Comparison of ENCODE assay signal across 9 mouse cellular contexts in the genomic region with DNA sequence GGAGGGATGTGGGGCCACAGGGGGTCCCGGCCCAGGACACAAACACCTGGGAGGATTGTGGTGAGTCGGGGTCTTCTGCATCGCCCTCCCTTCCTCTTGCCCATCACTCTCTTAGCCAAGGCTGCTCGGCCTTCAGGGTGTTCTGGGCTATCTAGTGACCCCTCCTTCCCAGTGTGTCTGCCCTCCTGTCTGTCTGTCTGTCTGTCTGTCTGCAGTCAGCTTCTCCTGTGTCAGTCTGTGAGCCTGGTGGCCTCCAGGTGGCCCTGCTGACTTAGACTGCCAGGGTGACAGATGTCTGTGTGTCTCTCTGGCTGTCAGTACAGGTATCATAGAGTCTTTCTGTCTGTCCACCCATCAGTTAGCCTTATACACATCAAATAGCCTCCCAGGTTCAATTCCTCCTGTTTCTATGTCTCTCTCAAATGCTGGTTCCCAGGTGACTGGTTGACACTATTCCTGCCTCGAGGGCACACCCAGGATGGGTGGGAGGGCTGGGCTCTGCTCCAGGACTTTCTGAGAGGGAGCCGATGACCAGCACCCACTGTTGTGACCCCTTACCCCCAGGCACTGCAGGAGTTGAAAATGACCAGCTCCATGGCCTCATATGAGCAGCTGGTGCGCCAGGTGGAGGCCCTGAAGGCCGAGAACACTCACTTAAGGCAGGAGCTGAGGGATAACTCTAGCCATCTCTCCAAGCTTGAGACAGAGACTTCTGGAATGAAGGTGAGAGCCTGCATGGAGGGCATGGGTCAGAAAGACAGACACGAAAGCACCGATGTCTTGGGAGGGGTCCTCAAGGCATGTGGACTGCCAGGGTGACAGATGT. TPM values are rescaled to one million over a fixed set of nuclear protein-coding genes. Genes with fewer than 3 reads are reported as not detected.
DNase-seq lines count a peak whose midpoint lies in the region; ATAC-seq lines count a peak whose summit lies in the region.
"Had no signal": no experiment of that assay in that cellular context is flagged by ENCODE, and none has a peak within 500 bp of the region (broad histone marks: within the 10 kb centered on the region; RNA-seq: fewer than 3 reads in every experiment).

No protein-coding gene starts in this region.

- H3K4me2 ChIP-seq in heart, embryonic 14.5 days (ENCODE audit: low read length) = 0 out of 2 replicates have a peak overlapping the region, but pooled peaks have one; percentile 12
- H3K4me2 ChIP-seq in embryonic facial prominence, embryonic 12.5 days (replicated peaks) = peak overlapping the region; percentile 37
- peak overlapping the region; percentile 95 for H3K4me2 ChIP-seq in hindbrain, embryonic 14.5 days (replicated peaks)
- H3K4me2 ChIP-seq in neural tube, embryonic 12.5 days (replicated peaks) = peak overlapping the region; percentile 86

- H3K4me1 ChIP-seq in heart, embryonic 14.5 days (ENCODE audit: control insufficient read depth in 2 of 2, insufficient read depth in 2 of 2, low read length in 2 of 2) = peaks cover 5 to 11% of the 10 kb centered on the region in 2 experiments; a peak in 2 of 4 replicates
- peaks cover 21% of the 10 kb centered on the region for H3K4me1 ChIP-seq in embryonic facial prominence, embryonic 12.5 days
- H3K4me1 ChIP-seq in hindbrain, embryonic 14.5 days (replicated peaks; ENCODE audit: control insufficient read depth, insufficient read depth, low read length) = peaks cover 63% of the 10 kb centered on the region
- peaks cover 62% of the 10 kb centered on the region for H3K4me1 ChIP-seq in neural tube, embryonic 12.5 days

- H3K36me3 ChIP-seq in heart, embryonic 14.5 days (ENCODE audit: control insufficient read depth, insufficient read depth, low read length) = no peaks in the 10 kb centered on the region
- no peaks in the 10 kb centered on the region for H3K36me3 ChIP-seq in embryonic facial prominence, embryonic 12.5 days
- H3K36me3 ChIP-seq in hindbrain, embryonic 14.5 days (replicated peaks; ENCODE audit: control insufficient read depth, insufficient read depth) = peaks cover 50% of the 10 kb centered on the region
- peaks cover 38% of the 10 kb centered on the region for H3K36me3 ChIP-seq in neural tube, embryonic 12.5 days

- WGBS in heart, embryonic 14.5 days = 83% methylated on average over 10 of the region's 10 CpGs
- WGBS in embryonic facial prominence, embryonic 12.5 days = 75% methylated on average over 10 of the region's 10 CpGs
- 47% methylated on average over 10 of the region's 10 CpGs for WGBS in hindbrain, embryonic 14.5 days
- 70% methylated on average over 10 of the region's 10 CpGs for WGBS in neural tube, embryonic 12.5 days

- no peak overlapping the region for H3K9ac ChIP-seq in heart, embryonic 14.5 days (ENCODE audit: low read length)
- peak overlapping the region; percentile 40 for H3K9ac ChIP-seq in embryonic facial prominence, embryonic 12.5 days
- peak overlapping the region; percentile 96 for H3K9ac ChIP-seq in hindbrain, embryonic 14.5 days
- peak overlapping the region; percentile 95 for H3K9ac ChIP-seq in neural tube, embryonic 12.5 days

- peaks cover 96% of the 10 kb centered on the region for H3K27me3 ChIP-seq in heart, embryonic 14.5 days (ENCODE audit: control insufficient read depth, insufficient read depth, low read length)
- peaks cover 92% of the 10 kb centered on the region for H3K27me3 ChIP-seq in embryonic facial prominence, embryonic 12.5 days
- no peaks in the 10 kb centered on the region for H3K27me3 ChIP-seq in hindbrain, embryonic 14.5 days (ENCODE audit: control insufficient read depth, insufficient read depth, low read length)
- peaks cover 23% of the 10 kb centered on the region for H3K27me3 ChIP-seq in neural tube, embryonic 12.5 days (replicated peaks)

- ATAC-seq in heart, embryonic 14.5 days (ENCODE audit: insufficient number of reproducible peaks, insufficient read depth, low FRiP score, low read depth) = no peak
- no peak for ATAC-seq in embryonic facial prominence, embryonic 12.5 days (ENCODE audit: insufficient number of reproducible peaks, insufficient read depth, low FRiP score, low TSS enrichment)
- peak; percentile 5; the same call in 1 of the 2 replicates for ATAC-seq in hindbrain, embryonic 14.5 days (ENCODE audit: low FRiP score)
- no peak for ATAC-seq in neural tube, embryonic 12.5 days (ENCODE audit: low FRiP score, low read depth)
- ATAC-seq: CD4-positive, CD25-positive, alpha-beta regulatory T cell, adult 4 months had no signal

- H3K27ac ChIP-seq in heart, embryonic 14.5 days (replicated peaks in 1 of 2; ENCODE audit: control insufficient read depth in 1 of 2, insufficient read depth in 1 of 2, low read depth in 2 of 2, low read length in 2 of 2) = no peak overlapping the region
- no peak overlapping the region for H3K27ac ChIP-seq in embryonic facial prominence, embryonic 12.5 days
- peak overlapping the region; percentile 96 for H3K27ac ChIP-seq in hindbrain, embryonic 14.5 days
- H3K27ac ChIP-seq in neural tube, embryonic 12.5 days = peak overlapping the region; percentile 89

- no peak overlapping the region; a peak in 1 of 4 replicates for H3K4me3 ChIP-seq in heart, embryonic 14.5 days (ENCODE audit: control insufficient read depth in 1 of 2, insufficient read depth in 1 of 2, low read depth in 1 of 2, low read length in 2 of 2)
- H3K4me3 ChIP-seq in embryonic facial prominence, embryonic 12.5 days = peak overlapping the region; percentile 26
- H3K4me3 ChIP-seq in hindbrain, embryonic 14.5 days (replicated peaks; ENCODE audit: low read length) = peak overlapping the region; percentile 52
- H3K4me3 ChIP-seq in neural tube, embryonic 12.5 days = peak overlapping the region; percentile 67

- no peaks in the 10 kb centered on the region for H3K9me3 ChIP-seq in heart, embryonic 14.5 days (ENCODE audit: control insufficient read depth, low read length)
- H3K9me3 ChIP-seq in embryonic facial prominence, embryonic 12.5 days = no peaks in the 10 kb centered on the region
- no peaks in the 10 kb centered on the region for H3K9me3 ChIP-seq in hindbrain, embryonic 14.5 days (ENCODE audit: control insufficient read depth, low read length)
- H3K9me3 ChIP-seq in neural tube, embryonic 12.5 days = no peaks in the 10 kb centered on the region

- DNase-seq in heart, adult 18-20 months = no peak
- no peak for DNase-seq in hindbrain, embryonic 14.5 days (ENCODE audit: low spot score)
- DNase-seq in right cerebral cortex, postnatal 36 days (ENCODE audit: low spot score in 2 of 2) = no peak
- DNase-seq in kidney, adult 8-10 months = no peak
- DNase-seq in left cerebral cortex, adult 11 months (ENCODE audit: low spot score) = no peak

RNA-seq across cellular contexts. Expression of gene Apc2, which starts 5.7 kb away (rescaled TPM):
- 0.78 and 1.4 TPM in 2 replicates for polyA plus RNA-seq in heart, embryonic 14.5 days (2014; fragmentation: Nextera tagmentation; extraction: Ambion mirVana)
- total RNA-seq in heart, adult 18-20 months (2021) = 1 to 10 TPM; 2.6 to 2.8 TPM
- polyA plus RNA-seq in embryonic facial prominence, embryonic 12.5 days (2016; fragmentation: Nextera tagmentation; extraction: Ambion mirVana) = 18.3 and 21.7 TPM in 2 replicates
- polyA plus RNA-seq in hindbrain, embryonic 14.5 days (2014; fragmentation: Nextera tagmentation; extraction: Ambion mirVana) = 200 and 216 TPM in 2 replicates
- 160 and 175 TPM in 2 replicates for polyA plus RNA-seq in neural tube, embryonic 12.5 days (2016; fragmentation: Nextera tagmentation; extraction: Ambion mirVana)

RNA-seq across cellular contexts. Expression of gene Rps15, which starts 9.2 kb away (rescaled TPM):
- polyA plus RNA-seq in heart, embryonic 14.5 days (2014; fragmentation: Nextera tagmentation; extraction: Ambion mirVana) = 648 and 723 TPM in 2 replicates
- 100 to 1,000 TPM; 745 to 872 TPM for total RNA-seq in heart, adult 18-20 months (2021)
- 851 and 902 TPM in 2 replicates for polyA plus RNA-seq in embryonic facial prominence, embryonic 12.5 days (2016; fragmentation: Nextera tagmentation; extraction: Ambion mirVana)
- polyA plus RNA-seq in hindbrain, embryonic 14.5 days (2014; fragmentation: Nextera tagmentation; extraction: Ambion mirVana) = 570 and 649 TPM in 2 replicates
- polyA plus RNA-seq in neural tube, embryonic 12.5 days (2016; fragmentation: Nextera tagmentation; extraction: Ambion mirVana) = 643 and 654 TPM in 2 replicates

RNA-seq across cellular contexts. Expression of gene 2310011J03Rik, which starts 18.9 kb away (rescaled TPM):
- 28.9 and 30.8 TPM in 2 replicates for polyA plus RNA-seq in heart, embryonic 14.5 days (2014; fragmentation: Nextera tagmentation; extraction: Ambion mirVana)
- 10 to 100 TPM; 15.8 to 16.6 TPM for total RNA-seq in heart, adult 18-20 months (2021)
- 50.0 and 50.3 TPM in 2 replicates for polyA plus RNA-seq in embryonic facial prominence, embryonic 12.5 days (2016; fragmentation: Nextera tagmentation; extraction: Ambion mirVana)
- 23.3 and 24.5 TPM in 2 replicates for polyA plus RNA-seq in hindbrain, embryonic 14.5 days (2014; fragmentation: Nextera tagmentation; extraction: Ambion mirVana)
- 37.7 and 41.1 TPM in 2 replicates for polyA plus RNA-seq in neural tube, embryonic 12.5 days (2016; fragmentation: Nextera tagmentation; extraction: Ambion mirVana)

RNA-seq across cellular contexts. Expression of gene Pcsk4, which starts 27.8 kb away (rescaled TPM):
- 1.4 TPM in 2 replicates for polyA plus RNA-seq in heart, embryonic 14.5 days (2014; fragmentation: Nextera tagmentation; extraction: Ambion mirVana)
- total RNA-seq in heart, adult 18-20 months (2021) = 1 to 10 TPM; 1.3 TPM
- polyA plus RNA-seq in embryonic facial prominence, embryonic 12.5 days (2016; fragmentation: Nextera tagmentation; extraction: Ambion mirVana) = 4.5 and 5.1 TPM in 2 replicates
- polyA plus RNA-seq in hindbrain, embryonic 14.5 days (2014; fragmentation: Nextera tagmentation; extraction: Ambion mirVana) = 4.4 and 4.7 TPM in 2 replicates
- polyA plus RNA-seq in neural tube, embryonic 12.5 days (2016; fragmentation: Nextera tagmentation; extraction: Ambion mirVana) = 2.2 and 2.3 TPM in 2 replicates

RNA-seq across cellular contexts. Expression of gene Reep6, which starts 28.3 kb away (rescaled TPM):
- polyA plus RNA-seq in heart, embryonic 14.5 days (2014; fragmentation: Nextera tagmentation; extraction: Ambion mirVana) = 1.4 and 1.6 TPM in 2 replicates
- total RNA-seq in heart, adult 18-20 months (2021) = 1 to 10 TPM; 4.8 to 5.3 TPM
- polyA plus RNA-seq in embryonic facial prominence, embryonic 12.5 days (2016; fragmentation: Nextera tagmentation; extraction: Ambion mirVana) = 4.2 and 5.7 TPM in 2 replicates
- polyA plus RNA-seq in hindbrain, embryonic 14.5 days (2014; fragmentation: Nextera tagmentation; extraction: Ambion mirVana) = 5.3 and 5.8 TPM in 2 replicates
- 3.4 and 3.6 TPM in 2 replicates for polyA plus RNA-seq in neural tube, embryonic 12.5 days (2016; fragmentation: Nextera tagmentation; extraction: Ambion mirVana)

Comparison
In these comparisons a context has a peak if more than half of its experiments do, and no peak if none do; other contexts are left out.
1. H3K27ac ChIP-seq: peak in hindbrain, embryonic 14.5 days (single experiment) and neural tube, embryonic 12.5 days (single experiment); none in heart, embryonic 14.5 days (0 of 2) and embryonic facial prominence, embryonic 12.5 days (single experiment).
2. H3K4me2 ChIP-seq: peak in every context shown above with its lines; median percentile 95 in hindbrain, embryonic 14.5 days; 86 in neural tube, embryonic 12.5 days; 37 in embryonic facial prominence, embryonic 12.5 days; 12 in heart, embryonic 14.5 days.
3. H3K4me3 ChIP-seq: peak in embryonic facial prominence, embryonic 12.5 days (single experiment), hindbrain, embryonic 14.5 days (single experiment) and neural tube, embryonic 12.5 days (single experiment); none in heart, embryonic 14.5 days (0 of 2).